Mouse (Mus musculus) neural tube, embryonic 13.5 days (tissue): Measurements from ENCODE around the gene Otog. TPM values are rescaled to one million over a fixed set of nuclear protein-coding genes. Genes with fewer than 3 reads are reported as not detected.

Source experiments
- ATAC-seq: fragments of 200-750 bp; cut with Nextera tagmentation; 2 replicates; pipeline ENCODE4 v1.8.0; 2017; ENCODE audit warnings: low read depth, mild to moderate bottlenecking, moderate TSS enrichment, moderate library complexity
- H3K27ac ChIP-seq: fragments of 300-500 bp; sonication (generic); replicated peaks from 2 replicates; pipeline ENCODE4 v1.5.1; 2015; ENCODE audit warnings: moderate library complexity, mild to moderate bottlenecking, inconsistent platforms
- H3K27me3 ChIP-seq: fragments of 300-500 bp; sonication (generic); 2 replicates; pipeline ENCODE4 v1.6.1; 2015; ENCODE audit warnings: mild to moderate bottlenecking, inconsistent platforms
- H3K36me3 ChIP-seq: fragments of 300-500 bp; sonication (generic); 2 replicates; pipeline ENCODE4 v1.6.1; 2015; ENCODE audit warnings: mild to moderate bottlenecking, inconsistent platforms
- H3K4me1 ChIP-seq: fragments of 300-500 bp; sonication (generic); replicated peaks from 2 replicates; pipeline ENCODE4 v1.6.1; 2015; ENCODE audit warnings: inconsistent platforms
- H3K4me2 ChIP-seq: fragments of 300-500 bp; sonication (generic); 2 replicates; pipeline ENCODE4 v1.6.1; 2015; ENCODE audit warnings: inconsistent platforms, mild to moderate bottlenecking, moderate library complexity
- H3K4me3 ChIP-seq: fragments of 300-500 bp; sonication (generic); 2 replicates; pipeline ENCODE4 v1.5.1; 2015; ENCODE audit warnings: mild to moderate bottlenecking, inconsistent platforms
- H3K9ac ChIP-seq: fragments of 300-500 bp; sonication (generic); 2 replicates; pipeline ENCODE4 v1.6.1; 2015; ENCODE audit warnings: moderate library complexity, mild to moderate bottlenecking, inconsistent platforms
- H3K9me3 ChIP-seq: fragments of 300-500 bp; sonication (generic); 2 replicates; pipeline ENCODE4 v1.6.1; 2016; ENCODE audit warnings: inconsistent platforms
- WGBS: fragments of 180-500 bp; shearing (Covaris S2); methylation state at CpG from one replicate; pipeline ENCODE4 v1.1.7; 2015; 5-methylcytosine and 5-hydroxymethylcytosine counted together
- polyA plus RNA-seq: library from polyadenylated mRNA; unstranded; fragments of >200 nt; fragmentation: Nextera tagmentation; extraction: Ambion mirVana; gene quantifications from 2 replicates; pipeline ENCODE4 v1.2.1, GENCODE M21; 2015

Otog gene
- polyA plus RNA-seq, 1 experiment from 2014 or later: not detected

GRCm38 (mm10) chr7:46285161-46285839 lies 44.5 kb downstream of the Otog start:
- H3K9me3 ChIP-seq: no peaks in the 10 kb centered on the region
- no peaks in the 10 kb centered on the region for H3K36me3 ChIP-seq
- H3K27ac ChIP-seq: no peak overlapping the region
- no peak for ATAC-seq
- no peak overlapping the region for H3K9ac ChIP-seq
- peaks cover 6% of the 10 kb centered on the region; the same call in 1 of the 2 replicates for H3K4me1 ChIP-seq
- H3K4me2 ChIP-seq: no peak overlapping the region
- no peak overlapping the region for H3K4me3 ChIP-seq
- H3K27me3 ChIP-seq: no peaks in the 10 kb centered on the region
- WGBS: 90% methylated on average over 12 of the region's 12 CpGs

DNA sequence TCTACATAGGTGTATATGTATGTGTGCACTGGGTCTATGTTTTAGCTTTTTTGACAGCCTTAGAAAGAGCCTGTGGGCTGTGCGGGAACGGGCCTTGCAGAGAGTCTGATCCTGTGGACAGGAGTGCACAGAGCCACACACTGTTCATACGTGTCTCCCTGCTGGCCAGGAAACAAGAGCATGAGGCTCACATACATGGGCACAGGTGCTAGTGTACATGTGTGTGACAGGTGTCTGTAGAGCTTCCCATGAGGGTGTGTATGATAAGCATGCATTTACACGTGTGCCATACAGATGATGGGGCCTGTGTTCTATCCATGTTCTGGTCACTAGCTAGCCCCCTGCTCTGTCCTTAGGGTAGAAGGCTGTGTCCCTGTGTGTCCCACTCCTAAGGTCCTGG lies 45.6 kb downstream of the Otog start:
- Histone ChIP-seq H3K4me1 (peaks cover 6% of the 10 kb centered on the region; the same call in 1 of the 2 replicates), H3K9me3 (no peaks in the 10 kb centered on the region)
- 90% methylated on average over 4 of the region's 4 CpGs for WGBS

DNA sequence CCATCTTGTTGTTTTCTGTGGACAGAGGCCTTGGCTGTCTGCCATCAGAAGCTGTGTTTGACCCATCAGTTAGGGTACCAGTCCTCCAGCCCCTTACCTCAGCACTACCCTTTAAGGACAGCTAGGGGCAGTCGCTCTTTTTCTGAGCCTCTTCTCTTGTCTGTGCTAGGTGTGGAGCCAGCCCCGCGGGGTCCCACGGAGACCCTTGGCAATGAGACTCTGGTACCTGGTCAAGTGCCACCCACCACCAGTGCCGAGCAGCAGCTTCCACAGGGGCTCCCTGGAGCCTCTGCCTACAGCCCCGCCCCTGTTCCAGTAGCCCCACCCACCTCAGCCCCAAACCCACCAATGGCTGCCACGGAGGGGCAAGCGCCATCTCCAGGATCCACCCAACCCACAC lies 46.3 kb downstream of the Otog start:
- H3K27ac ChIP-seq: no peak overlapping the region
- H3K9me3 ChIP-seq: no peaks in the 10 kb centered on the region
- no peaks in the 10 kb centered on the region for H3K27me3 ChIP-seq
- H3K9ac ChIP-seq: no peak overlapping the region
- no peak overlapping the region for H3K4me3 ChIP-seq
- 21% methylated on average over 8 of the region's 8 CpGs for WGBS
- ATAC-seq: no peak
- H3K36me3 ChIP-seq: no peaks in the 10 kb centered on the region
- no peak overlapping the region for H3K4me2 ChIP-seq
- peaks cover 6% of the 10 kb centered on the region; the same call in 1 of the 2 replicates for H3K4me1 ChIP-seq

More for the DNA sequence above, 45.6 kb downstream of the Otog start:
- H3K27ac ChIP-seq: no peak overlapping the region
- H3K36me3 ChIP-seq: no peaks in the 10 kb centered on the region
- no peak overlapping the region for H3K4me3 ChIP-seq
- no peak for ATAC-seq
- no peak overlapping the region for H3K4me2 ChIP-seq
- no peak overlapping the region for H3K9ac ChIP-seq
- H3K27me3 ChIP-seq: no peaks in the 10 kb centered on the region

DNA sequence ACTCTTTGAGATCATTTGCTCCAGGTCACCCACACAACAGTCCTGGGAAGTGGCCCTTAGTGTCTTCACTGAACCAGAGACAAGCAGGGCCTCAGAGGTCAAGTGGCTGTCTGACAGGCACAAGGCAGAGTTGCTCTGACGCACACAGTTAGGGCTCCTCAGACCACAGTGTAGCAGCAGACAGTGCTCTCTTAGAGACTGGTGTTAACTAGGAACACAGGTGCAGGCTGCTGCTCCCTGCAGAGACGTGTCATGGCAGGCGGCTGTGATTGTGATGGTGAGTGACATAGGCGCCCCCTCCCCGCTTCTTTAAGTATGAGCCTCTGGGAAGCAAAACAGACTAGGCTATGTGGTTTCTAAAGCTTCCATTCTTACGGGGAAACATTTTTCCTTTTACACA lies 55.5 kb downstream of the Otog start:
- Histone ChIP-seq H3K4me2 (no peak overlapping the region), H3K27me3 (no peaks in the 10 kb centered on the region), H3K36me3 (no peaks in the 10 kb centered on the region), H3K9ac (no peak overlapping the region), H3K4me3 (no peak overlapping the region), H3K27ac (no peak overlapping the region), H3K4me1 (no peaks in the 10 kb centered on the region), H3K9me3 (no peaks in the 10 kb centered on the region)
- ATAC-seq: no peak
- 42% methylated on average over 6 of the region's 6 CpGs for WGBS

- H3K4me3 ChIP-seq: no peak overlapping the region
- H3K36me3 ChIP-seq: no peaks in the 10 kb centered on the region
- no peaks in the 10 kb centered on the region; the same call in 1 of the 2 replicates for H3K27me3 ChIP-seq
- H3K4me1 ChIP-seq: no peaks in the 10 kb centered on the region
- no peak overlapping the region for H3K9ac ChIP-seq
- H3K9me3 ChIP-seq: no peaks in the 10 kb centered on the region
- H3K4me2 ChIP-seq: no peak overlapping the region
- H3K27ac ChIP-seq: no peak overlapping the region
- 85% methylated on average over 12 of the region's 12 CpGs for WGBS
- no peak for ATAC-seq
Observed at GRCm38 (mm10) chr7:46301031-46301632, 60.3 kb downstream of the Otog start.

- 29% methylated on average over 6 of the region's 6 CpGs for whole genome bisulfite sequencing
- no peak overlapping the region for H3K9ac ChIP-seq
Observed at GRCm38 (mm10) chr7:46313486-46313885, 72.7 kb downstream of the Otog start.

DNA sequence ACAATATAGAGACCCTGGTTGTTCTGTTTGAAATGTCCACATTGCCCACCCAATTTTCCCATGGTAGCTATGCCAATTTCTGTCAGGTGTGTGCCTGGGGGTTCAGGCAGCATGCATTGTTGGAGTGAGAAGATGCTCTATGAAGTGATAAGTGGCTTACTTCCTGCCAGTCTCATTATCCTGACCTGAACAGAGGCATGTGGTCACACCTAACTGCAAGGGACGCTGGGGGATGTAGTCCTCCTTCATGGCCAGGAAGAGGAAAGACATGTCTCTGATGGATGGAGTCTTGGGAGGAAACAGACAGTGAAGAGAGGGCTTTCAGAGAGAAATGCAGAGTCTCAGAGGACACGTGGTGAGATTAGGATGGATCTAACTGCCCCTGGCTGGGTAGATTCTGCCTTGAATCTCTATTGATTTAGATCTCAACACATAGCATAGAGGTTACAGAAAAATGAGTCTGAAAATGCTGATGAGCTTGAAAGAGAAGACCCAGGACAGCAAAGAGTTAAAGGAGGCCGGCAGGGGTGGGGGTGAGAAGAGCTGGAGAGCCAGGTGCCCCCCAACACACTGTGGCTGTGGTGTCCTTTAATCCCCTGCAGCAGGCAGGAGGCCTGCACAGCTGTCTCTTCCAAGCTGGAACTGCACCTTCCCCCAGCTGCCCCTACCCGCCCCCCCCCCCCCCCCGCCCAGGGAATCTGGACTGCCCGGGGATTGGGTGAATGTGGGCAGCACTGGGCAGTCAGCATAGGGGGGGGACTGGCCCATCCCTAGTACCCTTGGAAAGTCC lies 73.6 kb downstream of the Otog start:
- Histone ChIP-seq H3K4me3 (no peak overlapping the region), H3K27me3 (no peaks in the 10 kb centered on the region), H3K36me3 (no peaks in the 10 kb centered on the region), H3K27ac (no peak overlapping the region), H3K9ac (no peak overlapping the region), H3K4me1 (peaks cover 6% of the 10 kb centered on the region; the same call in 1 of the 2 replicates), H3K4me2 (no peak overlapping the region), H3K9me3 (no peaks in the 10 kb centered on the region)
- ATAC-seq: peak; percentile 50; the same call in 1 of the 2 replicates
- WGBS: 23% methylated on average over 5 of the region's 6 CpGs

More at GRCm38 (mm10) chr7:46313486-46313885, 72.7 kb downstream of the Otog start:
- Histone ChIP-seq H3K4me2 (no peak overlapping the region), H3K4me3 (no peak overlapping the region), H3K36me3 (no peaks in the 10 kb centered on the region), H3K4me1 (peaks cover 6% of the 10 kb centered on the region; the same call in 1 of the 2 replicates), H3K27me3 (no peaks in the 10 kb centered on the region), H3K9me3 (no peaks in the 10 kb centered on the region), H3K27ac (no peak overlapping the region)
- ATAC-seq: no peak

GRCm38 (mm10) chr7:46315692-46316091 lies 74.9 kb downstream of the Otog start:
- Histone ChIP-seq H3K9ac (no peak overlapping the region), H3K27me3 (no peaks in the 10 kb centered on the region), H3K4me3 (no peak overlapping the region), H3K9me3 (no peaks in the 10 kb centered on the region), H3K4me2 (no peak overlapping the region), H3K36me3 (no peaks in the 10 kb centered on the region), H3K27ac (no peak overlapping the region), H3K4me1 (peaks cover 6% of the 10 kb centered on the region; the same call in 1 of the 2 replicates)
- ATAC-seq: no peak
- WGBS: 76% methylated on average over 4 of the region's 4 CpGs

DNA sequence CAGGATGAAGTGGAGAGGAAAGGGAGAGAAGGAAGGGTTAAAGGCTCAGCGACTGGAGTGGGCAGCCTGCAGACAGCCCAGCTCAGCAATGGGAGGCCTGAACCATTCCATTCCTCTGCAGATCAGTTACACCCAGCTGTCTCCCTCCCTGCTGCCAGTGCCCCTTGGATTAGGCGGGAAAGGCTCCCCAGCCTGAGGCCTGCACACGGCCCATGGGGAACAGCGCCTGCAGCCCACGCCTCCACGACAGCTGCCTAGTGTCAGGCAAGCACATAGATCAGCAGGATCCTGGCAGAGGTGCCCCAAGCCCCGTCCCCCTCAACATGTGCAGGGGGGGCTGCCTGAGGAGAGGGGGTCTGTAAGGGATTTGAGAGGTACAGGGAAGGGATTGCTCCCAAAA lies 76.2 kb downstream of the Otog start:
- ATAC-seq: no peak
- H3K4me3 ChIP-seq: no peak overlapping the region
- no peak overlapping the region for H3K4me2 ChIP-seq
- no peaks in the 10 kb centered on the region for H3K27me3 ChIP-seq
- peaks cover 6% of the 10 kb centered on the region; the same call in 1 of the 2 replicates for H3K4me1 ChIP-seq
- H3K9ac ChIP-seq: no peak overlapping the region
- H3K36me3 ChIP-seq: no peaks in the 10 kb centered on the region
- 17% methylated on average over 7 of the region's 7 CpGs for WGBS
- no peak overlapping the region for H3K27ac ChIP-seq
- no peaks in the 10 kb centered on the region for H3K9me3 ChIP-seq

DNA sequence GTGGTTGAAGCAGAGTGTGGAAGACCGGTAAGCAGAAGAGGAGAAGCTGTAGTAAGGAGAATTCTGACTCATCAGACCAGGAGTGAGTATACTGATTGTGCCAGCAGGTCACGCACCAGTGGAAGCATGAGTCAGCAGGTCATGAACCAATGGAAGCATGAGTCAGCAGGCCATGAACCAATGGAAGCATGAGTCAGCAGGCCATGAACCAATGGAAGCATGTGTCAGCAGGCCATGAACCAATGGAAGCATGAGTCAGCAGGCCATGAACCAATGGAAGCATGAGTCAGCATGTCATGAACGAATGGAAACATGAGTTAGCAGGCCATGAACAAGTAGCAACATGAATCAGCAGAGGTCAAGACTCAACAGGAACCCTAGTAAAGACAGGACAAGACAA lies 80.5 kb downstream of the Otog start:
- no peak overlapping the region for H3K4me2 ChIP-seq
- 78% methylated on average over 3 of the region's 3 CpGs for WGBS
- H3K4me1 ChIP-seq: peaks cover 6% of the 10 kb centered on the region; the same call in 1 of the 2 replicates
- no peak for ATAC-seq
- H3K9me3 ChIP-seq: no peaks in the 10 kb centered on the region
- no peaks in the 10 kb centered on the region for H3K27me3 ChIP-seq
- H3K9ac ChIP-seq: no peak overlapping the region
- H3K36me3 ChIP-seq: no peaks in the 10 kb centered on the region
- no peak overlapping the region for H3K4me3 ChIP-seq
- no peak overlapping the region for H3K27ac ChIP-seq

DNA sequence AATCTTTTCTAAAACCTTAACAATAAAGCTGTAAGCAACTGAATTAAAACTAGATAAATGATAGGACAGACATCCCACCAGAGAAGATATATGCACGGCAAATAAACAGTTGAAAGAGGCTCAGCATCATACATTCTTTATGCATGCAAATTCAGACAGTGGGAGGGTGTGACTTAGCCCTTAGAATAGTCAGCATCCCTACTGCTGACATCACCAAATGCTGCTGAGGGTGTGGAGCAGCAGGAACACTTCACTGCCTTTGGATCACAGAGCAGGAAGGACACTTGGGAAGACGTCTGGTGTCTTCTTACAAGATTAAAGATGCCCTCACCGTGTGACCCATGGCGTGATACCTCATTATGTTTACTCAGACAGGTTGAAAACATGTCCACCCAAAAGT lies 87.1 kb downstream of the Otog start:
- ATAC-seq: no peak
- no peak overlapping the region for H3K4me2 ChIP-seq
- 70% methylated on average over 4 of the region's 4 CpGs for WGBS
- H3K4me1 ChIP-seq: no peaks in the 10 kb centered on the region
- H3K27me3 ChIP-seq: no peaks in the 10 kb centered on the region
- no peaks in the 10 kb centered on the region for H3K9me3 ChIP-seq
- no peak overlapping the region for H3K9ac ChIP-seq
- H3K4me3 ChIP-seq: no peak overlapping the region
- no peaks in the 10 kb centered on the region for H3K36me3 ChIP-seq
- H3K27ac ChIP-seq: no peak overlapping the region

DNA sequence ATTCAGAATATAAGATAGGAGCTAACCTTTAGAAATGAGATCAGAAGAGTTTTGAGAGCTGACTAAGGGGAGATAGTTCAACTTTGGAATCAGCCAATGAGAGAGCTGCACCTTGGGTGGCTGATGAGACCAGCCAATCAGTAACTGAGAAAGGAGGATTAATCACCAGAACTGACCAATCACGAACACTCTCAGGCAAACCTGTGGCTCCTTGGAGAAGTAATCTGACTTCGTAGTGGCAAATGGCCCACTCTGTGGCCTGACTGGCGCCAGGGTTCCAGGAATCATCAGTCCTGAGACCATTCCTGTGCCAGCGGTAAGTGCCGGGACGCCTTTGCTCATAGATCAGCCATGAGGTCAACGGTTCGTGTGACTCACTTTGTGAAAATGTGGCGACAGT lies 96.6 kb downstream of the Otog start:
- H3K36me3 ChIP-seq: no peaks in the 10 kb centered on the region
- WGBS: 87% methylated on average over 9 of the region's 9 CpGs
- H3K9ac ChIP-seq: no peak overlapping the region
- 0 out of 2 replicates have a peak, but pooled peaks cover 3% of the 10 kb centered on the region for H3K27me3 ChIP-seq
- no peaks in the 10 kb centered on the region for H3K4me1 ChIP-seq
- H3K27ac ChIP-seq: no peak overlapping the region
- ATAC-seq: no peak
- H3K4me2 ChIP-seq: no peak overlapping the region
- H3K9me3 ChIP-seq: no peaks in the 10 kb centered on the region
- H3K4me3 ChIP-seq: no peak overlapping the region
